Mouse (Mus musculus): ENCODE results near the gene Ptprc. TPM values are rescaled to one million over a fixed set of nuclear protein-coding genes. Genes with fewer than 3 reads are reported as not detected.

The Ptprc gene
- polyA plus RNA-seq, 1 experiment, result 15.1 TPM

- Histone ChIP-seq H3K36me3 (ENCODE audit: control insufficient read depth, insufficient read depth, low read length) (no peaks in the 10 kb centered on the region), H3K27ac (ENCODE audit: insufficient read depth, low read depth, low read length) (peak overlapping the region; percentile 28), H3K4me3 (ENCODE audit: low read depth, low read length) (no peak overlapping the region), H3K27me3 (ENCODE audit: control insufficient read depth, insufficient read depth, low read length) (no peaks in the 10 kb centered on the region), H3K4me1 (ENCODE audit: control insufficient read depth, insufficient read depth, insufficient read length, low read length) (peaks cover 3% of the 10 kb centered on the region; the same call in 1 of the 2 replicates)
- TF ChIP-seq POLR2A (IDR thresholded peaks at IDR 0.05; ENCODE audit: low read depth, low read length) (no peak), CTCF (IDR thresholded peaks at IDR 0.05; ENCODE audit: extremely low read depth, insufficient read length, insufficient replicate concordance, low read depth, low read length) (no peak)
- WGBS, result 74% methylated on average over 4 of the region's 4 CpGs
These were observed 37.8 kb downstream of the Ptprc start for GRCm38 (mm10) chr1:138137696-138138095.

- peaks cover 3% of the 10 kb centered on the region; the same call in 1 of the 2 replicates for H3K4me1 ChIP-seq (ENCODE audit: control insufficient read depth, insufficient read depth, insufficient read length, low read length)
- H3K4me3 ChIP-seq (ENCODE audit: low read depth, low read length), result no peak overlapping the region
- H3K27me3 ChIP-seq (ENCODE audit: control insufficient read depth, insufficient read depth, low read length), result no peaks in the 10 kb centered on the region
- no peaks in the 10 kb centered on the region for H3K36me3 ChIP-seq (ENCODE audit: control insufficient read depth, insufficient read depth, low read length)
- WGBS, result 89% methylated on average over 6 of the region's 6 CpGs
- no peak for TF ChIP-seq CTCF (IDR thresholded peaks at IDR 0.05; ENCODE audit: extremely low read depth, insufficient read length, insufficient replicate concordance, low read depth, low read length)
- TF ChIP-seq POLR2A (IDR thresholded peaks at IDR 0.05; ENCODE audit: low read depth, low read length), result no peak
- H3K27ac ChIP-seq (ENCODE audit: insufficient read depth, low read depth, low read length), result peak overlapping the region; percentile 21; the same call in 1 of the 2 replicates
These were observed 38.4 kb downstream of the Ptprc start for GRCm38 (mm10) chr1:138137024-138137577.

- no peak overlapping the region for H3K4me3 ChIP-seq (ENCODE audit: low read depth, low read length)
- H3K27ac ChIP-seq (ENCODE audit: insufficient read depth, low read depth, low read length), result peak overlapping the region; percentile 74; the same call in 1 of the 2 replicates
- TF ChIP-seq POLR2A (IDR thresholded peaks at IDR 0.05; ENCODE audit: low read depth, low read length) (no peak), CTCF (IDR thresholded peaks at IDR 0.05; ENCODE audit: extremely low read depth, insufficient read length, insufficient replicate concordance, low read depth, low read length) (no peak)
- peaks cover 3% of the 10 kb centered on the region; the same call in 1 of the 2 replicates for H3K4me1 ChIP-seq (ENCODE audit: control insufficient read depth, insufficient read depth, insufficient read length, low read length)
- no peaks in the 10 kb centered on the region for H3K36me3 ChIP-seq (ENCODE audit: control insufficient read depth, insufficient read depth, low read length)
- H3K27me3 ChIP-seq (ENCODE audit: control insufficient read depth, insufficient read depth, low read length), result no peaks in the 10 kb centered on the region
- 46% methylated on average over 17 of the region's 17 CpGs for WGBS
These were observed 39.1 kb downstream of the Ptprc start for GRCm38 (mm10) chr1:138136373-138136779.

GRCm38 (mm10) chr1:138135637-138136372 is 39.7 kb downstream of the Ptprc start:
- no peak overlapping the region for H3K4me3 ChIP-seq (ENCODE audit: low read depth, low read length)
- peak overlapping the region; percentile 74 for H3K27ac ChIP-seq (ENCODE audit: insufficient read depth, low read depth, low read length)
- H3K4me1 ChIP-seq (ENCODE audit: control insufficient read depth, insufficient read depth, insufficient read length, low read length), result peaks cover 3% of the 10 kb centered on the region
- no peak for TF ChIP-seq POLR2A (IDR thresholded peaks at IDR 0.05; ENCODE audit: low read depth, low read length)
- no peak for TF ChIP-seq CTCF (IDR thresholded peaks at IDR 0.05; ENCODE audit: extremely low read depth, insufficient read length, insufficient replicate concordance, low read depth, low read length)
- WGBS, result 69% methylated on average over 9 of the region's 9 CpGs
- H3K27me3 ChIP-seq (ENCODE audit: control insufficient read depth, insufficient read depth, low read length), result no peaks in the 10 kb centered on the region
- H3K36me3 ChIP-seq (ENCODE audit: control insufficient read depth, insufficient read depth, low read length), result no peaks in the 10 kb centered on the region

- no peak overlapping the region for H3K4me3 ChIP-seq (ENCODE audit: low read depth, low read length)
- peaks cover 3% of the 10 kb centered on the region for H3K4me1 ChIP-seq (ENCODE audit: control insufficient read depth, insufficient read depth, insufficient read length, low read length)
- no peak for TF ChIP-seq CTCF (IDR thresholded peaks at IDR 0.05; ENCODE audit: extremely low read depth, insufficient read length, insufficient replicate concordance, low read depth, low read length)
- no peak for TF ChIP-seq POLR2A (IDR thresholded peaks at IDR 0.05; ENCODE audit: low read depth, low read length)
- H3K27me3 ChIP-seq (ENCODE audit: control insufficient read depth, insufficient read depth, low read length), result no peaks in the 10 kb centered on the region
- no peak overlapping the region; the same call in 1 of the 2 replicates for H3K27ac ChIP-seq (ENCODE audit: insufficient read depth, low read depth, low read length)
- H3K36me3 ChIP-seq (ENCODE audit: control insufficient read depth, insufficient read depth, low read length), result no peaks in the 10 kb centered on the region
These were observed 40.4 kb downstream of the Ptprc start for GRCm38 (mm10) chr1:138135117-138135516.

- H3K4me3 ChIP-seq (ENCODE audit: low read depth, low read length), result no peak overlapping the region
- H3K36me3 ChIP-seq (ENCODE audit: control insufficient read depth, insufficient read depth, low read length), result no peaks in the 10 kb centered on the region
- TF ChIP-seq CTCF (IDR thresholded peaks at IDR 0.05; ENCODE audit: extremely low read depth, insufficient read length, insufficient replicate concordance, low read depth, low read length) (no peak), POLR2A (IDR thresholded peaks at IDR 0.05; ENCODE audit: low read depth, low read length) (no peak)
- H3K27me3 ChIP-seq (ENCODE audit: control insufficient read depth, insufficient read depth, low read length), result no peaks in the 10 kb centered on the region
- H3K4me1 ChIP-seq (ENCODE audit: control insufficient read depth, insufficient read depth, insufficient read length, low read length), result peaks cover 3% of the 10 kb centered on the region
- 71% methylated on average over 6 of the region's 6 CpGs for WGBS
- 0 out of 2 replicates have a peak overlapping the region, but pooled peaks have one; percentile 28 for H3K27ac ChIP-seq (ENCODE audit: insufficient read depth, low read depth, low read length)
These were observed 41.2 kb downstream of the Ptprc start for GRCm38 (mm10) chr1:138134324-138134723.

GRCm38 (mm10) chr1:138131739-138132138 is 43.8 kb downstream of the Ptprc start:
- Histone ChIP-seq H3K4me1 (ENCODE audit: control insufficient read depth, insufficient read depth, insufficient read length, low read length) (no peaks in the 10 kb centered on the region; the same call in none of the 2 replicates), H3K36me3 (ENCODE audit: control insufficient read depth, insufficient read depth, low read length) (no peaks in the 10 kb centered on the region), H3K27me3 (ENCODE audit: control insufficient read depth, insufficient read depth, low read length) (no peaks in the 10 kb centered on the region), H3K27ac (ENCODE audit: insufficient read depth, low read depth, low read length) (no peak overlapping the region), H3K4me3 (ENCODE audit: low read depth, low read length) (no peak overlapping the region)
- TF ChIP-seq CTCF (IDR thresholded peaks at IDR 0.05; ENCODE audit: extremely low read depth, insufficient read length, insufficient replicate concordance, low read depth, low read length) (no peak), POLR2A (IDR thresholded peaks at IDR 0.05; ENCODE audit: low read depth, low read length) (no peak)
- 70% methylated on average over 2 of the region's 2 CpGs for WGBS

Measured in small intestine, adult 2 months (tissue).